Mouse (Mus musculus) hindbrain, postnatal 0 days (tissue): Measurements from ENCODE around the gene Gabrg3. TPM values are rescaled to one million over a fixed set of nuclear protein-coding genes. Genes with fewer than 3 reads are reported as not detected.

Experiments
- ATAC-seq: fragments of 200-750 bp; cut with Nextera tagmentation; 2 replicates; pipeline ENCODE4 v1.8.0; 2017; ENCODE audit warnings: mild to moderate bottlenecking, moderate TSS enrichment, moderate library complexity
- DNase-seq: peaks from one replicate; pipeline ENCODE4 v3.0.0-alpha.2; 2015; ENCODE audit warnings: low spot score
- H3K27ac ChIP-seq: fragments of 300-500 bp; sonication (generic); 2 replicates; pipeline ENCODE4 v1.5.1; 2014; ENCODE audit warnings: mild to moderate bottlenecking
- H3K27me3 ChIP-seq: fragments of 300-500 bp; sonication (generic); 2 replicates; pipeline ENCODE4 v1.6.1; 2014; ENCODE audit warnings: low read length, mixed read lengths; ENCODE audit not compliant: insufficient read depth
- H3K36me3 ChIP-seq: fragments of 300-500 bp; sonication (generic); 2 replicates; pipeline ENCODE4 v1.6.1; 2014; ENCODE audit warnings: low read length, mixed read lengths; ENCODE audit not compliant: insufficient read depth
- H3K4me1 ChIP-seq: fragments of 300-500 bp; sonication (generic); 2 replicates; pipeline ENCODE4 v1.6.1; 2014; ENCODE audit warnings: antibody characterized with exemption, low read length, mixed read lengths; ENCODE audit not compliant: insufficient read depth
- H3K4me2 ChIP-seq: fragments of 300-500 bp; sonication (generic); 2 replicates; pipeline ENCODE4 v1.6.1; 2014; ENCODE audit warnings: low read depth, mild to moderate bottlenecking, low read length, moderate library complexity, mixed read lengths
- H3K4me3 ChIP-seq: fragments of 300-500 bp; sonication (generic); 2 replicates; pipeline ENCODE4 v1.5.1; 2014; ENCODE audit warnings: low read length
- H3K9ac ChIP-seq: fragments of 300-500 bp; sonication (generic); replicated peaks from 2 replicates; pipeline ENCODE4 v1.6.1; 2014; ENCODE audit warnings: mild to moderate bottlenecking, low read length, moderate library complexity, mixed read lengths
- H3K9me3 ChIP-seq: fragments of 300-500 bp; sonication (generic); 2 replicates; pipeline ENCODE4 v1.6.1; 2016; ENCODE audit warnings: low read length, mixed read lengths
- CTCF ChIP-seq: IDR thresholded peaks from 2 replicates; pipeline ENCODE4 v1.5.1; 2016; ENCODE audit warnings: antibody characterized with exemption, control low read depth, low read depth
- WGBS: fragments of 180-500 bp; shearing (Covaris S2); extraction: QIAGEN DNeasy Blood & Tissue Kit; methylation state at CpG from one replicate; pipeline ENCODE4 v1.1.7; 2014; 5-methylcytosine and 5-hydroxymethylcytosine counted together
- polyA plus RNA-seq: library from polyadenylated mRNA; unstranded; fragments of >200 nt; fragmentation: Nextera tagmentation; extraction: Ambion mirVana; gene quantifications from 2 replicates; pipeline ENCODE4 v1.2.1, GENCODE M21; 2015
- total RNA-seq: library from RNA; depleted of rRNA; stranded (reverse); fragments of >200 nt; gene quantifications from 2 replicates; pipeline ENCODE4 v1.2.3, GENCODE M21; 2014

The Gabrg3 gene
- total and polyA plus RNA-seq, 2 experiments from 2014 or later, result 8.4 to 13.0 TPM

- Histone ChIP-seq H3K4me1 (no peaks in the 10 kb centered on the region), H3K4me3 (no peak overlapping the region), H3K27ac (no peak overlapping the region), H3K4me2 (no peak overlapping the region), H3K9ac (no peak overlapping the region), H3K27me3 (no peaks in the 10 kb centered on the region), H3K36me3 (no peaks in the 10 kb centered on the region), H3K9me3 (no peaks in the 10 kb centered on the region)
- no peak for TF ChIP-seq CTCF
- ATAC-seq, result peak; percentile 58; the same call in 1 of the 2 replicates
- 61% methylated on average over 2 of the region's 2 CpGs for WGBS
- DNase-seq, result no peak
Measured at GRCm38 (mm10) chr7:56914862-56915261, 472.1 kb downstream of the Gabrg3 start.

GRCm38 (mm10) chr7:56899762-56900161 is 487.2 kb downstream of the Gabrg3 start:
- Histone ChIP-seq H3K9ac (no peak overlapping the region), H3K27me3 (no peaks in the 10 kb centered on the region), H3K4me3 (no peak overlapping the region), H3K9me3 (no peaks in the 10 kb centered on the region), H3K4me1 (no peaks in the 10 kb centered on the region), H3K27ac (no peak overlapping the region), H3K36me3 (no peaks in the 10 kb centered on the region), H3K4me2 (no peak overlapping the region)
- DNase-seq (no peak), ATAC-seq (no peak)
- no peak for TF ChIP-seq CTCF
- 40% methylated on average over 4 of the region's 4 CpGs for WGBS

- Histone ChIP-seq H3K9ac (no peak overlapping the region), H3K27me3 (no peaks in the 10 kb centered on the region), H3K4me2 (no peak overlapping the region), H3K9me3 (no peaks in the 10 kb centered on the region), H3K27ac (no peak overlapping the region), H3K4me1 (no peaks in the 10 kb centered on the region), H3K36me3 (no peaks in the 10 kb centered on the region), H3K4me3 (no peak overlapping the region)
- TF ChIP-seq CTCF, result no peak
- 97% methylated on average over 1 of the region's 1 CpGs for WGBS
- DNase-seq, result no peak
- ATAC-seq, result no peak
Measured at GRCm38 (mm10) chr7:56867314-56868075, 519.5 kb downstream of the Gabrg3 start.

GRCm38 (mm10) chr7:56843565-56843964 is 543.4 kb downstream of the Gabrg3 start:
- no peak overlapping the region for H3K4me3 ChIP-seq
- no peak overlapping the region for H3K27ac ChIP-seq
- no peak overlapping the region for H3K4me2 ChIP-seq
- no peaks in the 10 kb centered on the region for H3K36me3 ChIP-seq
- no peaks in the 10 kb centered on the region for H3K4me1 ChIP-seq
- ATAC-seq, result no peak
- no peaks in the 10 kb centered on the region for H3K9me3 ChIP-seq
- H3K9ac ChIP-seq, result no peak overlapping the region
- no peak for DNase-seq
- no peaks in the 10 kb centered on the region for H3K27me3 ChIP-seq
- no peak for TF ChIP-seq CTCF
- 88% methylated on average over 5 of the region's 5 CpGs for WGBS

GRCm38 (mm10) chr7:56825446-56825845 is 561.5 kb downstream of the Gabrg3 start:
- Histone ChIP-seq H3K9me3 (no peaks in the 10 kb centered on the region), H3K4me2 (no peak overlapping the region), H3K27me3 (no peaks in the 10 kb centered on the region), H3K4me1 (no peaks in the 10 kb centered on the region), H3K27ac (no peak overlapping the region), H3K36me3 (no peaks in the 10 kb centered on the region), H3K9ac (no peak overlapping the region), H3K4me3 (no peak overlapping the region)
- WGBS, result 85% methylated on average over 6 of the region's 6 CpGs
- TF ChIP-seq CTCF, result no peak
- DNase-seq, result no peak
- no peak for ATAC-seq

GRCm38 (mm10) chr7:56801841-56802240 is 585.1 kb downstream of the Gabrg3 start:
- no peaks in the 10 kb centered on the region for H3K9me3 ChIP-seq
- no peaks in the 10 kb centered on the region for H3K27me3 ChIP-seq
- 89% methylated on average over 1 of the region's 1 CpGs for WGBS
- H3K36me3 ChIP-seq, result no peaks in the 10 kb centered on the region
- DNase-seq (no peak), ATAC-seq (no peak)
- TF ChIP-seq CTCF, result no peak
- no peak overlapping the region for H3K27ac ChIP-seq
- H3K4me1 ChIP-seq, result no peaks in the 10 kb centered on the region
- H3K4me2 ChIP-seq, result no peak overlapping the region
- H3K4me3 ChIP-seq, result no peak overlapping the region
- H3K9ac ChIP-seq, result no peak overlapping the region

GRCm38 (mm10) chr7:56779122-56779521 is 607.9 kb downstream of the Gabrg3 start:
- 60% methylated on average over 1 of the region's 1 CpGs for WGBS
- Histone ChIP-seq H3K27ac (no peak overlapping the region), H3K9ac (no peak overlapping the region), H3K4me3 (no peak overlapping the region), H3K4me2 (no peak overlapping the region), H3K9me3 (no peaks in the 10 kb centered on the region), H3K36me3 (no peaks in the 10 kb centered on the region), H3K27me3 (no peaks in the 10 kb centered on the region), H3K4me1 (no peaks in the 10 kb centered on the region)
- no peak; the same call in 1 of the 2 replicates for ATAC-seq
- peak; percentile 10 for DNase-seq
- no peak for TF ChIP-seq CTCF
